Mouse (Mus musculus) common myeloid progenitor, adult 5-6 weeks (primary cell): Measurements from ENCODE around the gene Maip1. TPM values are rescaled to one million over a fixed set of nuclear protein-coding genes. Genes with fewer than 3 reads are reported as not detected.

Source experiments
- ATAC-seq: replicated peaks from 2 replicates; pipeline ENCODE4 v1.8.0; 2016; ENCODE audit warnings: low read depth, mild to moderate bottlenecking, moderate TSS enrichment, inconsistent platforms; ENCODE audit not compliant: poor library complexity, severe bottlenecking
- total RNA-seq: library from RNA; stranded (forward); fragments of 200-1000, 187-1606 nt; gene quantifications from 2 replicates; pipeline ENCODE4 v1.2.3, GENCODE M21; 2017

Gene Maip1
- total RNA-seq: 11.3 and 16.8 TPM in 2 replicates

DNA sequence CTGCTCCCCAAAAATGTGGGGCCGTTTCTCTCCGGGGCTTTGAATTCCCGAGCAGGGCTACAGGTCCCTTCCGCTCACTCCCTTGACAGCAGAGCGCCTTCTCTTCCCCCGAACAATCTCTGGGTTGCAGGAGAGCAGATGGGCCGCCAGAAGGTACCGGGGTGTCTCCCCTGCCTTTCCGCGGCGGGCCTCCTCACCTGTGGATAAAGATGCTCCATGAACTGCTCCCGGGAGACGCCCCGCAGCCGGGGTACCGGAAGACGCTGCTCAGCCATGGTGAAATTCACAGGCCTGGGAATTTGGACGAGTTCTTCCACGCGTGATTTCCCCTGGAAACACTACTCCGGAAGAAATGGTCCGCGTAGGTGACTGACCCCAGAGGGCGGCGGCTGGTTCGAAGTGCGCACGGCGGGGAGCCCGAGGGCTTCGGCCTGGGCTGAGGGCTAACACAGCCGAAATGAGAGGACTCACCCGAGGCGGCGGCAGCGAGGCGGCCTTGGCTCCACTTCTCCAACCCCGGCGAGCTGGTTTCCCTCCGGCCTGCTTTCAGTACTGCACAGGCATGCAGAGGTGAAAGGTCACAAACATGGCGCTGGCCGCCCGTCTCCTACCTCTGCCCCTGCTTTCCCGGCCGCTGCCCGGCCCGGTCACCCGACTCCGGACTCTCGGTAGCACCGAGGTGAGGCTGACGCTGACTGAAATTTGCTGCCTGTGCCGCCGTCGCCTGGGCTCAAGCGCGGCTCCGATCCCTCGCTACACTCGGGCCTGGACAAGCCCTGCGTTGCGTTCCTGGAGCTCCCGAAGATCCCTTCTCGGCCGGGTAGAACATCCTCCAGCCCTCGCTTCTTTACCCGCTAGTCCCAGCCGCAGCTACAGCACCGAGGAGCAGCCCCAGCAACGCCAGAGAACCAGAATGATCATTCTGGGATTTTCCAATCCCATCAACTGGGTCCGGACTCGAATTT, at the start of gene Maip1, which contains the start of gene Tyw5:
TSS of gene Maip1 (plus strand) at position 142 of the 965 bp plus-strand sequence.
TSS of gene Tyw5 (minus strand) at position 915 of the 965 bp plus-strand sequence.
- peak; percentile 94 for ATAC-seq

DNA sequence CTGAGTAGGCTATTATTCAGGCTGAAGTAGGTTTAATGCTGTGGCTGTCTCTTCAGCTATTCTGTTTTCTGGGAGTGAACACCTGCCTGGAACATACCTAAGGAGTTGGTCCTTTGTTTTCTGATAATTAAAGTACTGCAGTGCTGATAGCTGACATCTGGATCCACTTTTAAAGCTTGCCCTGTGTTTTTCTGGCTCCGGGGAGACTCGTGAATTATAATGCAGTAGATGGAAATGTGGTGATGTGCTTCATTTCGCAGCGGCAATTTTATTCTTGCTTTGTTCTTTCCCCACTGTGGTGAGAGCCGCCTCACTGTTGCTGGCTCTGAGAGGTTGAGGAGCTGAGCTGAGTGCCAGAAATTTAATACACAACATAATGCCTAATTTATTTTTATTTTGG, 47.6 kb upstream of the Maip1 start:
- ATAC-seq: no peak

DNA sequence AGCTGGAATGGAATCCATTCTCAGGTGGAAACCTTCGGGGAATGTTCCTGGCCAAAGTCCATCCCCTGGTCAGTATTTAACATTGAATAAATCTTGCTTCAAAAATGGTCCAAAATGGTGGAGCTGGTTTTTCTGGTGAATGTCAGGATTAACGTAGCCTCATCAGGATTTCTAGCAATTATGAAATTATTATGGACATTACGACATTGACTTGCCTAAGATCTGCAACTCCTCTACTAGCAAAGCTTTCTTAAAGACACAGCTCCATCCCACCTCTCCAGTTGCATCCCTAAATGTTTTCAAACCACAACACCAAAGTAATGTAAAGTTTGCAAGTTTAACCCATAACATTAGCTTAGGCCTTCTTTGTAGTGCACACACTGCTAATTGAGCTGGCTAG, 38.7 kb upstream of the Maip1 start:
- ATAC-seq: no peak

DNA sequence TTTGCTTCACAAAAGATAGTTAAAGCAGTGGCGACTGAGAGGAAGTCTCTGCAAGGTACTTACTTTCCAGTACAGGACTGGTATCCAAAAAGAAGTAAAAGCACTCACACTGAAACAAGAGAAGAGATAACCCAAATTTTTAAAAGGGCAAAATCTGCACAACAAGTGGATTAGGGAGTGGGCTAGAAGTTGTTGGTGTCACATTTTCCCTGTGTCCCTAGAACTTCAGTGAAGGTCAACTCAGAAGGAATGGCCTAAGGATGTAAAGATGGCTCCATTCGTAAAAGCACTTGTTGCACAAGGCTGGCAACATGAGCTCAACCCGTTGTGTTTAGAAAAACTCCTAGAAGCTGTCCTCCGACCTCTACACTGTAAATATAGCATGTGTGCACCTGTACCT, 37.0 kb upstream of the Maip1 start:
- ATAC-seq: no peak

DNA sequence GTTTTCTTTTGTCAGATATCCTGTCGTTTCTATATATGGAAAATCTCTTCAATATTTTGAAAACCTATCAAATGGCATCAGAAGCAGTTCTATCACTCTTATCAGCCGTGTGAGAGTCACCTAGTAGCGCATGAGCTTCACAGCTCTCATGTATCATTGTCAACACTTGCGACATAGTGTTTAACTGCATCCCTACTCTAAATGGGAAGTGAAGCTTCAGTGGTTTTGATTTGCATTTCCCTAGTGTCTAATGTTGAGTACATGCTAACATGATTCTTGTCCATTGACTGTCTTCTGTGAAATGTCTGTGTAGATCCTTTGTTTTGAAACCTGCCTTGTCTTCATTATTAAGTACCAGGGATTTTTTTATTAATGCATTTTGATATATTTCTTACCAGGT, 35.7 kb upstream of the Maip1 start:
- ATAC-seq: peak; percentile 83

DNA sequence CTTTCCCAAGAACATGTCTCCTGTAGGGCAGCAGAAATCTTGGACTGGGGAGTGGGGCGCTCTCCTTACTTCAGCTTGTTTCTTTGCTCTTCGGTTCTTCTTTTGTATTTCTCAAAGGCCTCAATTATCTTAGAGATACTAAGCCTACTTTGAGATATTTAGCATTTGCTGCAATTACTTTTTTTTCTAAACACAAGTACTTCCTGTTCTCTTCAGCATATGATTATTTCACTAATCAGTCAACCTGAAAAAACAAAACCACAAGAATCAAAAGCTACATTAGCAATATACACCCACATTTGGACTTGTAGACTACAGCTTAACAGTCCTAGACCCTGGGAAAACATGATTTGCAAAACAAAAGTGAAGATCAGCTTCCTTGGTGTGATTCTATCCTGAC, 30.9 kb upstream of the Maip1 start:
- no peak for ATAC-seq

DNA sequence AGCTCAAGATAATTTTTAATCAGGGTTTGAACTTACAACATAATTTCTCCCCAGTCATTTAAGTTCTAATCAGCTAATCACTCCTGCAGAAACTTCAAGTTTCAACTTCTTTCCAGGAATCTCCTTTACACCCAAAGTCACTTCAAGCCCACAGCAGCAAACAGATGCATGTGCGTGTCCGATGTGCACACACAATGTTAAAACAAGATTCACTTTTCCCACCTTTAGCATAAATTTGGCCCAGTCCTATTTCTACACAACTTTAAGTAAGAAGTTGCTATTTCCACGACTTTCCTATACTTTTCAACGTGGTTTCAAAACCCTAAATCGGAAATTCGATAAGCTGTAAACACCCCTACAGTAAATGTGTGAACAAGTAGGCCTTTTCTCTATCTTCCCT, 29.3 kb upstream of the Maip1 start:
- 0 out of 2 replicates have a peak, but pooled peaks have one; percentile 2 for ATAC-seq

DNA sequence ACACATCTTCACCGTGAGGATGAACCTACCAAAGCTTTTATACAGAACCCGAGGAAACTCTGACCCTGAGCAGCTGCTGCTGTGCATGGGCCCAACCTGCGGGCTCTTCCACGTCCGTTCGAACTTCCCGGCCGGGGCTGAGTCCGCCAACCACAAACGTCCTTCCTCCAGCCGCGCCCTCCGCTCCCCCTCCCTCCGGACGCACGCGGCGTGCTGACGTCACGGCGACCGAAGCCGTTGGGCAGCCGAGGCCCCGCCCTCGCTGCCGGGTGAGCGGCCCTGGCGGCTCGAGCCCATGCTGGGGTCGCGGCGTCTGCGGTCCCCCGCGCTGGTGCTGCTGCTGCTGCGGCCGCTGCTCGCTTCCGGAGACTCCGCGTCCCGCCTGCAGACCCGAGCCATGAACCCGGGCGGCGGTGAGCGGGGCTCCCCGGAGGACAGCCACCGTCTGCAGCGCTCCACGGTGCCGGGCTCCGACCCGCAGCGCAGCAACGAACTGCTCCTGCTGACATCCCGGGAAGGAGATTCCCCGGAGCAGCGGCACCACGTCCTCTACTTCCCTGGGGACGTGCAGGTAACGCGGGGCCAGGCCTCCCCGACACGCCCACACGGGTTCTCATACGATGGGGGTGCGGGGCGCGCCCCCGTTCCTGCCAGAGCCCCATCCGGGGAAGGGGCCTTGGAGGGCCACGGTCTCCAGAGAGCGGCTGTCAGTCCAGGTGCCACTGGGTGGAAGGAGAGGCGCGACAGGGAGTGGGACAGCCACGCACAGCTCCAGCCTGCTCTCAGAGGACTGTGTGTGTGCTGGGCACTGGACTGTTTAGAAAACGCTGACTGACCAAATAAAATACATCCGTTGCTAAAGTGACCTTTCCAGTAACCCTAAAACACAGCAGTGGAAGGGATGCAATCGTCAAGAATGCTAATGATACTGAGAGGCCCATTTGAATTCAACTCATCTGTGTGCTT, 28.5 kb upstream of the Maip1 start, which contains the start of gene 1700066M21Rik:
TSS of gene 1700066M21Rik (plus strand) at position 245 of the 966 bp plus-strand sequence.
- ATAC-seq: peak; percentile 95

DNA sequence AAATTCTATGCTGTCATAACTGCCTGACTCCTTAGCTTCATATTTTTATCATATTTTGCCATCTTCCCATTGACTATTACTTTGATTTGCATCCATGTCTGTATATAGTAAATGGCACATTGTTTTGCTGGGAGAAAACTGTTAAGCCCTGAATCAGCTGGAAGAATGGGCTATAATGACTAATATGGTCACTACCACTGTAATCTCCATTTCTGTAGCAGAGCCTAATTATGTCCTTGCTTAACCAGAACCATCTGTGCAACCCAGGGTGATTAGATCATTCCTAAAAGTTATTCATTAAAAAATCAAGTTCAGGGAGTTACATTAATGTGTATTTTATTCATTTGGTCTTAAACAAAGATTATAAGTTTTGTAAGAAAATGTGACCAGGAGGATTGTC, 19.6 kb upstream of the Maip1 start:
- ATAC-seq: no peak

DNA sequence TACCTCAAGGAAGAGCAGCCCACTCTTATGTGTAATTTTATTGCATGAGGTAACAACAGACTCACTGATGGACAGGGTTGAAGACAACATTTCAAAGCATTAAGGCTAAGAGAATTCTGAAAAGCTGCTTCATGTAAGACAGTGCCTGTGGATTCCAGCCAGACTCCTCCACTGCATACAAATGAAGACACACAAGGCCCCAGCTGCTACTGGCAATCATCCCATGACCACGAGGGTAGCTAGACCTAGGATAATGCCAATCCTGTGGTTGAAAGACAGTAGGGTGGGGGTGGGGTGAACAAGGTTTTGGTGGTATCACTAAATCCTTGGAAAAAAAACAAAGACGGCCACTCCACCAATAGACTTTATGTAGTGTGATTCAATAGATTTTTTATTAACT, 18.3 kb upstream of the Maip1 start:
- ATAC-seq: no peak

DNA sequence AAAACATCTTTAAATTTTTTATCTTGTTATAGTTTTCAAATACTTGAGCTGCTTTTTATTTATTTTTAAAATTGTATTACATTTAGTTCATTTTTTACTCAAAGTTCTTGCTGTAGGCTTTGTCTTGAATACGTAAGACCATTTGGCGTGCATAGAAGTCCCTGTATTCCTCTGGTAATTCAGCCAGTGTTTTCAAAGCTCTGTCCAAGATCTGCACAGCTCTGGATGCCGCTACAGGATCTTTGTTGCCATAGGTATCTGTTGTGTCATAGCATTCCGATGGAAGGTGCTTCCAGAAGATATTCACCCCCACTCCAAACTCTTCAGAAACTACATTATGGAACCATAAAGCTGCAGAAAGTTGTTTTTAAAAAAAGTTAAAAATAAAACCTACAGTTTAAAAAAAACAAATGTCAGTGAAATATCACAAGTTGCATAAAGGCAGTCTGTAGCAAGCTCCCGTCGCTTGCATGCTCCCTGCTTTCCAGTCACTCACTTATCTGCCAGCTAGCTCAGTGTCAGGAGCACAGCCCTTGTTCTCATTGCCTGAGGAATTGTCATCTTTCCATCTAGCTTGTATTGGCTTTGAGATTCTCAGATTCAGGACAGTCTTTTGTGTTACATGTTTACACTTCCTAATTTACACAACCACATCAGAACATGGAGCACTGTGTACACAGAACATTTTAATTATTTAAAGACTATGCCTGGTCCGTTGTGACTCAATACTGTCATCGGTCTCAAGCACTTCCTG, 17.5 kb upstream of the Maip1 start:
- ATAC-seq: no peak

DNA sequence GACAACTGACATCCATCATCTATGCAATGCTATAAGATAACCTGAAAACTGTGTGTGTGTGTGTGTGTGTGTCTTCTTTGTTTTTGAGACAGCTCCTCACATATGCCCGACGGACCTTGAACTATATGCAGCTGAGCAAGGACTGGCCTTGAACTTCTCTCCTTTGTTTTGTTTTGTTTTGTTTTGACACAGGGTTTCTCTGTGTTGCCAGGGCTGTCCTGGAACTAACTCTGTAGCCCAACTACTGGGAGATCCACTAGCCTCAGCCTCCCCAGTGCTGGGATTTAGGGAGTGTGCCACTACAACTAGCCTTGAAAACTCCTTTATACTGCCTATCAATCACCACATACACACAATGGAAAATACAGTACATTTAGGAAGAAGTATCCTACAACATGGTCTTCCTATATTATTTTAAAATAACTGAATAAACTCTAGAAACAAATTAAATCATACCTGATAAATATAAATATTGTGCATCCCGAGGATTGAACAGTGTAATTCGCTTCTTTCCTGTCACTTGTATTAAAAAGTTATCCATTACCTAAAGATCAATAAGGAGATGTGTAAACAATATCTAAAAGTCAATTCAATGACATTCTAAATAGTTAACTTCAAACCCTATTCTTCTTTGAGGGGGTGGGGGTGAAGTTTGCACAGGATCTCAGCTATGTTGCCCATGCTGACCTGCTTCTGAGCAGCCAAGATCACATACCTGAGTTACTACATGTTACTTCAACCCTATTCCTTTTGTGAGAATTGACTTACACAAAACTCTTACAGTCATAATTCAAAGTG, 14.9 kb upstream of the Maip1 start:
- no peak for ATAC-seq

DNA sequence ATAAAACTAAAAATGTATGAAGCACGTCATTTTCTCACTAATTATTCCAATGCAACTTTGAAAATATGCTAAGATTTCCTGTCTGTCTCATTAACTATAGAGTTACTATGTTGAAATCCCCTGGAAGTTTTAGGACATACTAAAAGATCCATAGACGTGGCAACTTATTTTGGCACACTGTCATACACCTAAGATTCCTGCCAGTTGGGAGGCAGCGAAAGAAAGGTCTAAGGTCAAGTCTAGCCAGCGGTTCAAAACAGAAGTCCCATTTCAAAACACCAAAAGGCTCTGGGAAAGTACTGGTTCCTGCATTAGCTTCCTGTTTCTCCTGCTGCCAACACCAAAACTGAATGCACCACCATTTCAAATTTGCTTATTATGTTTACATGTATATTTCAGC, 13.7 kb upstream of the Maip1 start:
- no peak for ATAC-seq

DNA sequence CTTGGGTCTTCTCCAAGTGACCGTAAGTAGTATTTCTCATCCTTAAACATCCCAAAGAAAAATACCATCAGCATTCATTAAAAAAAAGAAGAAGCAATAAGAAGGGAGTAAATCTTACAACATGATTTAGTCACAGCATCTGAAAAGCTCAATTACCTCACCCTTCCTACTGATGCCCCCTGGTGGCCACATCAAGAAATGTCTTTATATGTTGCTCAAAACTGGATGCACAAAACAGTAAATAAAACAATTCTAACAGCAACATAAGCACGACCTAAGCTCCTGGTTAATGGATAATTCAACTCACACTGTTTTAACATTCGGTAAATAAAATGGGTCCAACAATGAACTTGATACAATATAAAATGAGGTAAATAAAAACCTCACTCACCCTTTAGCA, 12.1 kb upstream of the Maip1 start:
- peak; percentile 73; the same call in 1 of the 2 replicates for ATAC-seq

DNA sequence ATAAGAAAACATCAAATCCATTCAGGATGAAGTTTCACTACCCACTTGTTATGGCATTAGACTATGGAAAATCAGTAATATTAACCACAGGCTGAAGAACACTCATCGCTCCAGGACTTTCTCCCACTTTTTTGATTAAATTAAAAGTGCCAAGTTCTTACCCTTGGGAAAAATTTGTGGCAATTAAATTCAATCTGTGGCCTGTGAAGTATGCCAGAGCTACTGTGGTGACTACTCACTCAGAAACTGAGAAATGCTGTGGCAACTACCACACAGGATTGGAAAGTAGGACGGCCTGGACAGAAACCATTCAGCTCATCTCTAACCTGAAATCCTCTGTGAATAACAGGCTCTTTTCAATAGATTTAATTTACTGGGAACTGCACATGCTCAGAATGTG, 5.8 kb upstream of the Maip1 start:
- no peak for ATAC-seq

DNA sequence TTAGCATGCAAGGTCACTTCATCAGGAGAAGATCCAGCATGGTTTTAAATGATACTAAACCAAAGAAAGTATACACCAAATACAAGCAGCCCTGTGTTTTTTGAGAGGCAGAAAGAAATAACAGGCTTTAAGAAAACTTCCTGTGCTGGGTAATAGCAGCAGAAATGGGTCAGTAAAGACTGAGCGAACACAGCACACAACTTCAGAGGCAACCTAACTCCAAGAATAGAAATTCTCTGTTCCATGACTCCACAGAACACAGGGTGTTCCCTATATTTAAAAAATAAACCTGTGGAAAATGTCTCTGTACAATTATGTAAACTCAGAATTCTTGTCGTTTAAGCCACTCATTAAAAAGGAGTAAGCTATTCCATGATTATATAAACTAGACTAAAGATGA, 5.3 kb upstream of the Maip1 start:
- ATAC-seq: no peak

DNA sequence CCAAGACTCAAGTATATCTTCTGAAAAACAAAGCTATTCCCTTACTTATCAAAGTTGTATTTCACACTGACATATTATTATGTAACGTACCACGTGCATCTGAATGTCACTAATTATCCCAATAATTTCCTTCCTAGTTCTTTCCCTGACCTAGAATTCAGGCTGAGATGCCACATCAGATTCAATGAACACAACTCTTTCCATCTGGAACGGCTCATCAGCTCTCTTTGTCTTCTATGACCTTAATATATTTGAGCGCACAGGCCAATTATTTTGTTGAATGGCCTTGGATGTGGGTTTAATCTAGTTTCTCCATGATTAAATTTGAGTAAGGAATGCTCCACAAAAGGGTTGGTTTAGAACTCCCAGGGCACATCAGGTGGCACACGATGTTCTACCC, 4.0 kb upstream of the Maip1 start:
- ATAC-seq: no peak

DNA sequence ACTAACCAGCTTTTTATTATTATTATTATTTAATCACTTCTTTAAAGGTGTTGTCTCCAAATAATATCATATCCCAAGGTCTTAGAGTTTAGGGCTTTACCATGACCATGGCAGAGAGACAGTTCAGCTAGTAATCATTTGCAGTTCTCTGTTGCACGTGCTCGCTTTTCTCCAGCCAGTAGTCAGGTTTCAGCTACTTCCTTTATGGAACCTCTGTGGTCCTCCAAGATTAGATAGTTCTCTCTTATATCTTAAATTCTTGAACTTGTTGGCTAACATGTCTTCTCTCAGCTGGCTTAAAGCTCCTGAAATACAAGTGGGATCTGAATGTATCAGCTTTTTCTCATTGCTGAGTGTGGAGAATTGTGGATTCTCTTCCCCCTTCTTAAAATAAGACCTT, 2.9 kb downstream of the Maip1 start:
- no peak for ATAC-seq

DNA sequence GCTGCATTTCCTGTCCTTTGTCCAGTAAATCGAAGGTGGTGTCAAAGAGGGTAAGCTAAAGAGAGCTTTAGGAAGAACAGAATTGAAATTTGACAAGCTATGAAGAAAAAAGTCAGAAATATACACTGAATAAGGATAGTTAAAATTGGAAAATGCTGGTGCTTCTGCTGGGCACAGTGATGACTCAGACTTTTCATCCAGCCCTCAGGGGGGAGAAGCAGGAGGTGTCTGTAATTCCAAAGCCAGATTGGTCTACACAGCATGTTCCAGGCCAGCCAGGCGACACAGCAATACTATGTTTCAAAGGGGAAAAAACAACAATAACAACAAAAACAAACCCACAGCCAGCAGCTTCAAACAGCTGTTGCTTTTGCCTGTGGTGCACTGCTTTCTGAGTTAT, 7.3 kb downstream of the Maip1 start:
- ATAC-seq: no peak
